In genomic region chr4:137610256-137610655, GRCm38 (mm10) we compare ENCODE assay signal across 20 mouse cellular contexts. TPM values are rescaled to one million over a fixed set of nuclear protein-coding genes. Genes with fewer than 3 reads are reported as not detected.
DNase-seq lines count a peak whose midpoint lies in the region; ATAC-seq and TF ChIP-seq lines count a peak whose summit lies in the region.
"Had no signal": no experiment of that assay in that cellular context is flagged by ENCODE, and none has a peak within 500 bp of the region (broad histone marks: within the 10 kb centered on the region; RNA-seq: fewer than 3 reads in every experiment).

No protein-coding gene starts in this region.

- H3K4me2 ChIP-seq in liver, embryonic 12.5 days, result no peak overlapping the region
- no peak overlapping the region for H3K4me2 ChIP-seq in midbrain, embryonic 14.5 days (ENCODE audit: low read length)
- H3K4me2 ChIP-seq: limb, embryonic 13.5 days had no signal

- no peak overlapping the region for H3K4me3 ChIP-seq in liver, adult 2 months (ENCODE audit: insufficient read depth, low read depth, low read length)
- no peak overlapping the region for H3K4me3 ChIP-seq in liver, embryonic 12.5 days
- no peak overlapping the region for H3K4me3 ChIP-seq in small intestine, adult 2 months (ENCODE audit: low read depth, low read length)
- no peak overlapping the region for H3K4me3 ChIP-seq in midbrain, embryonic 14.5 days (replicated peaks; ENCODE audit: low read depth, low read length)
- H3K4me3 ChIP-seq: heart, embryonic 10.5 days; limb, embryonic 13.5 days had no signal

- H3K36me3 ChIP-seq in liver, adult 2 months (ENCODE audit: control insufficient read depth, insufficient read depth, low read length), result peaks cover 51% of the 10 kb centered on the region
- peaks cover 99% of the 10 kb centered on the region for H3K36me3 ChIP-seq in liver, embryonic 12.5 days
- H3K36me3 ChIP-seq in small intestine, adult 2 months (ENCODE audit: control insufficient read depth, insufficient read depth, low read length), result peaks cover 79% of the 10 kb centered on the region
- peaks cover 91% of the 10 kb centered on the region for H3K36me3 ChIP-seq in midbrain, embryonic 14.5 days (ENCODE audit: control insufficient read depth, insufficient read depth, low read length)

- DNase-seq in liver, adult 2 months (ENCODE audit: extremely low read depth, low read depth, low spot score), result peak; percentile 17
- no peak for DNase-seq in liver
- no peak for DNase-seq in midbrain, embryonic 14.5 days
- no peak for DNase-seq in adrenal gland, postnatal 36 days
- DNase-seq: adrenal gland, postnatal 10 days; cerebellum, adult 9-11 months had no signal

- H3K9ac ChIP-seq in liver, adult 2 months (ENCODE audit: low read depth, low read length), result no peak overlapping the region
- H3K9ac ChIP-seq in liver, embryonic 12.5 days, result no peak overlapping the region
- H3K9ac ChIP-seq in midbrain, embryonic 14.5 days (replicated peaks; ENCODE audit: low read length), result no peak overlapping the region
- H3K9ac ChIP-seq: limb, embryonic 13.5 days had no signal

- no peak for TF ChIP-seq POLR2A in liver, adult 2 months (IDR thresholded peaks at IDR 0.05; ENCODE audit: extremely low read depth, insufficient read depth, low read length)
- TF ChIP-seq POLR2A in small intestine, adult 2 months (IDR thresholded peaks at IDR 0.05; ENCODE audit: low read depth, low read length), result no peak

- TF ChIP-seq CTCF in liver, adult 2 months (IDR thresholded peaks at IDR 0.05; ENCODE audit: low read depth, low read length), result no peak
- TF ChIP-seq CTCF in small intestine, adult 2 months (IDR thresholded peaks at IDR 0.05; ENCODE audit: extremely low read depth, insufficient read length, insufficient replicate concordance, low read depth, low read length), result no peak

- H3K27me3 ChIP-seq in liver, adult 2 months (ENCODE audit: control insufficient read depth, insufficient read depth, low read length), result no peaks in the 10 kb centered on the region
- H3K27me3 ChIP-seq in liver, embryonic 12.5 days (replicated peaks), result no peaks in the 10 kb centered on the region
- no peaks in the 10 kb centered on the region for H3K27me3 ChIP-seq in small intestine, adult 2 months (ENCODE audit: control insufficient read depth, insufficient read depth, low read length)
- H3K27me3 ChIP-seq in midbrain, embryonic 14.5 days (ENCODE audit: control insufficient read depth, insufficient read depth, low read length), result no peaks in the 10 kb centered on the region
- H3K27me3 ChIP-seq: limb, embryonic 13.5 days had no signal

- no peaks in the 10 kb centered on the region; the same call in 1 of the 2 replicates for H3K79me2 ChIP-seq in liver, adult 2 months (ENCODE audit: control insufficient read depth, insufficient read depth, low read length)

- no peaks in the 10 kb centered on the region for H3K9me3 ChIP-seq in liver, embryonic 12.5 days (replicated peaks)
- no peaks in the 10 kb centered on the region for H3K9me3 ChIP-seq in midbrain, embryonic 14.5 days (ENCODE audit: control insufficient read depth, low read length)
- H3K9me3 ChIP-seq: G1E; heart, embryonic 10.5 days; limb, embryonic 13.5 days had no signal

- no peak overlapping the region for H3K27ac ChIP-seq in liver, adult 2 months (replicated peaks; ENCODE audit: insufficient read depth, low read depth, low read length)
- H3K27ac ChIP-seq in liver, embryonic 12.5 days, result peak overlapping the region; percentile 62; the same call in 1 of the 2 replicates
- peak overlapping the region; percentile 54 for H3K27ac ChIP-seq in small intestine, adult 2 months (ENCODE audit: insufficient read depth, low read depth, low read length)
- no peak overlapping the region for H3K27ac ChIP-seq in midbrain, embryonic 14.5 days (replicated peaks; ENCODE audit: low read depth, low read length)
- H3K27ac ChIP-seq: heart, embryonic 10.5 days; limb, embryonic 13.5 days had no signal

- WGBS in liver, adult 2 months, result 77% methylated on average over 15 of the region's 15 CpGs
- WGBS in liver, embryonic 12.5 days (ENCODE audit: insufficient replicate concordance), result 57% methylated on average over 15 of the region's 15 CpGs
- WGBS in small intestine, adult 2 months, result 69% methylated on average over 15 of the region's 15 CpGs
- WGBS in midbrain, embryonic 14.5 days, result 86% methylated on average over 15 of the region's 15 CpGs

- peak; percentile 48 for ATAC-seq in granulocyte monocyte progenitor cell, adult 5-6 weeks (replicated peaks; ENCODE audit: poor library complexity, severe bottlenecking)
- ATAC-seq in liver, embryonic 12.5 days, result no peak
- no peak for ATAC-seq in midbrain, embryonic 14.5 days (ENCODE audit: low FRiP score, low TSS enrichment)
- ATAC-seq: forebrain, embryonic 14.5 days; hindbrain, embryonic 16.5 days; midbrain, embryonic 16.5 days had no signal

- peaks cover 4% of the 10 kb centered on the region for H3K4me1 ChIP-seq in liver, adult 2 months (ENCODE audit: control insufficient read depth, insufficient read depth, low read length)
- H3K4me1 ChIP-seq in liver, embryonic 12.5 days, result peaks cover 23% of the 10 kb centered on the region
- peaks cover 5% of the 10 kb centered on the region; the same call in 1 of the 2 replicates for H3K4me1 ChIP-seq in small intestine, adult 2 months (ENCODE audit: control insufficient read depth, insufficient read depth, insufficient read length, low read length)
- H3K4me1 ChIP-seq in midbrain, embryonic 14.5 days (ENCODE audit: control insufficient read depth, insufficient read depth, low read length), result no peaks in the 10 kb centered on the region
- H3K4me1 ChIP-seq: limb, embryonic 13.5 days had no signal

RNA-seq across cellular contexts. Expression of gene Usp48, which starts 16.7 kb away (rescaled TPM):
- 19.6 and 24.7 TPM in 2 replicates for total RNA-seq in liver, adult 2 months (2014; rRNA removed)
- 15.1 and 21.8 TPM in 2 replicates for polyA plus RNA-seq in liver, adult 2 months (2012; rRNA removed)
- total RNA-seq in granulocyte monocyte progenitor cell, adult 5-6 weeks (2014; fragmentation: Nextera tagmentation), result 76.3 and 119 TPM in 2 replicates
- 132 and 151 TPM in 2 replicates for total RNA-seq in granulocyte monocyte progenitor cell, adult 5-6 weeks (2017)
- polyA plus RNA-seq in liver, embryonic 12.5 days (2016; fragmentation: Nextera tagmentation; extraction: Ambion mirVana), result 50.5 and 56.7 TPM in 2 replicates
- polyA plus RNA-seq in small intestine, adult 2 months (2012; rRNA removed), result 14.9 and 26.7 TPM in 2 replicates
- 66.5 and 76.8 TPM in 2 replicates for polyA plus RNA-seq in midbrain, embryonic 14.5 days (2014; fragmentation: Nextera tagmentation; extraction: Ambion mirVana)
- total RNA-seq in adrenal gland, postnatal 36 days (2021), result 100 to 1,000 TPM; 100 to 116 TPM

RNA-seq across cellular contexts. Expression of gene Ldlrad2, which starts 35.9 kb away (rescaled TPM):
- not detected in 2 replicates for total RNA-seq in liver, adult 2 months (2014; rRNA removed)
- not detected in 2 replicates for polyA plus RNA-seq in liver, adult 2 months (2012; rRNA removed)
- not detected in 2 replicates for total RNA-seq in granulocyte monocyte progenitor cell, adult 5-6 weeks (2014; fragmentation: Nextera tagmentation)
- total RNA-seq in granulocyte monocyte progenitor cell, adult 5-6 weeks (2017), result not detected in 2 replicates
- not detected in 2 replicates for polyA plus RNA-seq in liver, embryonic 12.5 days (2016; fragmentation: Nextera tagmentation; extraction: Ambion mirVana)
- not detected in 2 replicates for polyA plus RNA-seq in small intestine, adult 2 months (2012; rRNA removed)
- polyA plus RNA-seq in midbrain, embryonic 14.5 days (2014; fragmentation: Nextera tagmentation; extraction: Ambion mirVana), result not detected in 2 replicates
- not detected for total RNA-seq in adrenal gland, postnatal 36 days (2021)
- total RNA-seq: adrenal gland, postnatal 10 days; G1E; gastrocnemius, adult 18-20 months; heart, postnatal 14 days had no signal
- polyA plus RNA-seq: forebrain, embryonic 14.5 days; G1E; heart, embryonic 10.5 days; limb, embryonic 13.5 days; lung, embryonic 16.5 days; midbrain, embryonic 16.5 days; neural tube, embryonic 11.5 days; thymus, postnatal 0 days had no signal

RNA-seq across cellular contexts. Expression of gene Rap1gap, which starts 54.3 kb away (rescaled TPM):
- total RNA-seq in liver, adult 2 months (2014; rRNA removed), result 2.9 and 5.2 TPM in 2 replicates
- 5.8 and 11.5 TPM in 2 replicates for polyA plus RNA-seq in liver, adult 2 months (2012; rRNA removed)
- total RNA-seq in granulocyte monocyte progenitor cell, adult 5-6 weeks (2014; fragmentation: Nextera tagmentation), result 0.80 and 4.3 TPM in 2 replicates
- 0.65 and 4.6 TPM in 2 replicates for total RNA-seq in granulocyte monocyte progenitor cell, adult 5-6 weeks (2017)
- 2.2 and 2.3 TPM in 2 replicates for polyA plus RNA-seq in liver, embryonic 12.5 days (2016; fragmentation: Nextera tagmentation; extraction: Ambion mirVana)
- 48.4 and 141 TPM in 2 replicates for polyA plus RNA-seq in small intestine, adult 2 months (2012; rRNA removed)
- polyA plus RNA-seq in midbrain, embryonic 14.5 days (2014; fragmentation: Nextera tagmentation; extraction: Ambion mirVana), result 57.7 and 60.8 TPM in 2 replicates
- 100 to 1,000 TPM; 102 to 123 TPM for total RNA-seq in adrenal gland, postnatal 36 days (2021)
- total RNA-seq: G1E had no signal
- polyA plus RNA-seq: G1E had no signal

Comparison
In these comparisons a context has a peak if more than half of its experiments do, and no peak if none do; other contexts are left out.
1. H3K27ac ChIP-seq: peak in liver, embryonic 12.5 days (single experiment) and small intestine, adult 2 months (single experiment); none in liver, adult 2 months (single experiment) and midbrain, embryonic 14.5 days (single experiment).